Mouse (Mus musculus): ENCODE data around the gene Gm17027. TPM values are rescaled to one million over a fixed set of nuclear protein-coding genes. Genes with fewer than 3 reads are reported as not detected.

The Gm17027 gene
- not detected for polyA plus RNA-seq (2012; fragmentation: generic; extraction: Trizol)

GRCm38 (mm10) chr14:42162522-42162921, at the start of gene Gm17027:
Gm17027 (minus strand) TSS chr14:42162622.

DNA sequence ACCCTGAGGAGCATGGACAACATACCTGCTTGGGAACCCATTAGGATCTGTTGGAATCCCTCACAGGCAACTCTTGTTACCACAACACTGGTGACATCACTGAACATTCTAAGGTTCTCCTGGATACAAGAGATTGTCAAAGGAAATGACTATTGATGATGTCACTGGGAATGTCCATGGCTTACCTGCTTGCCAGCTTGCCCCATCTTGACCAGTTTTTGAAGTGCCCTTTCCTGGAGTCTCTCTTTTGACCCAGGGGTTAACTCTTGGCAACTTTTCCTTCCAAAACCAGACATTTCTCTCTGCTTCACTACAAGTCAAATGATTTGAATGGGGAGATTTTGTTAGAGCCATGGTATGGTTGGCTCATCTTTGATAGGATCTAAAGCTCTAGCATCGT, 28.3 kb upstream of the Gm17027 start, which contains the start of gene Gm3573:
Gm3573 (minus strand) TSS at position 101 of the 400 bp plus-strand sequence.

DNA sequence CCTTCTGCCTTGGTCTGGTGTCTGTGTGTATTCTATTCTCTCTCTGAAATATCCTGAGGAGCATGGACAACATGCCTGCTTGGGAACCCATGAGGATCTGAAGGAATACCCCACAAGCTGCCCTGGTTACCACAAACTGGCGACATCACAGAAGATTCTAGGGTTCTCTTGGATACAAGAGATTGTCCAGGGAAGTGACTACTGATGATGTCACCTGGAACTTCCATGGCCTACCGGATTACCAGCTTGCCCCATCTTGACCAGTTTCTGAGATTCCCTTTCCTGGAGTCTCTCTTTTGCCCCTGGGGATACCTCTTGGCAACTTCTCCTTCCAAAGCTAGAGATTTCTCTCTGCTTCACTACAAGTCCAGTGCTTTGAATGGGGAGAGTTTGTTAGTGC, 45.2 kb downstream of the Gm17027 start, which contains the start of gene Gm7951:
Gm7951 (minus strand) TSS at position 101 of the 400 bp plus-strand sequence.

Other genes with a start within 250 kb of the Gm17027 start
- not detected for gene 1700049E17Rik1, start 237.7 kb downstream of the Gm17027 start, polyA plus RNA-seq (2012; fragmentation: generic; extraction: Trizol)
- not detected for gene 1700024B05Rik, start 218.6 kb downstream of the Gm17027 start, polyA plus RNA-seq (2012; fragmentation: generic; extraction: Trizol)
- not detected for gene Gm6401, start 194.7 kb downstream of the Gm17027 start, polyA plus RNA-seq (2012; fragmentation: generic; extraction: Trizol)
- gene Gm3543, start 179.3 kb downstream of the Gm17027 start, polyA plus RNA-seq (2012; fragmentation: generic; extraction: Trizol), result not detected
- not detected for gene Gm7951, start 45.3 kb downstream of the Gm17027 start, polyA plus RNA-seq (2012; fragmentation: generic; extraction: Trizol)
- gene Gm3573, start 28.2 kb upstream of the Gm17027 start, polyA plus RNA-seq (2012; fragmentation: generic; extraction: Trizol), result not detected
- gene Gm17026, start 97.4 kb upstream of the Gm17027 start, polyA plus RNA-seq (2012; fragmentation: generic; extraction: Trizol), result not detected
- gene Gm9611, start 134.7 kb upstream of the Gm17027 start, polyA plus RNA-seq (2012; fragmentation: generic; extraction: Trizol), result not detected
- not detected for gene Gm7995, start 147.6 kb upstream of the Gm17027 start, polyA plus RNA-seq (2012; fragmentation: generic; extraction: Trizol)

All from C3H10T1/2 (cell line).